Mouse (Mus musculus) cerebellum, adult 18-20 months (tissue): ENCODE data around the gene Cyba.

Experiments used
- DNase-seq, 2 experiments: peaks; one replicate each; pipeline ENCODE4 v3.0.0; 2021

The Cyba gene

DNA sequence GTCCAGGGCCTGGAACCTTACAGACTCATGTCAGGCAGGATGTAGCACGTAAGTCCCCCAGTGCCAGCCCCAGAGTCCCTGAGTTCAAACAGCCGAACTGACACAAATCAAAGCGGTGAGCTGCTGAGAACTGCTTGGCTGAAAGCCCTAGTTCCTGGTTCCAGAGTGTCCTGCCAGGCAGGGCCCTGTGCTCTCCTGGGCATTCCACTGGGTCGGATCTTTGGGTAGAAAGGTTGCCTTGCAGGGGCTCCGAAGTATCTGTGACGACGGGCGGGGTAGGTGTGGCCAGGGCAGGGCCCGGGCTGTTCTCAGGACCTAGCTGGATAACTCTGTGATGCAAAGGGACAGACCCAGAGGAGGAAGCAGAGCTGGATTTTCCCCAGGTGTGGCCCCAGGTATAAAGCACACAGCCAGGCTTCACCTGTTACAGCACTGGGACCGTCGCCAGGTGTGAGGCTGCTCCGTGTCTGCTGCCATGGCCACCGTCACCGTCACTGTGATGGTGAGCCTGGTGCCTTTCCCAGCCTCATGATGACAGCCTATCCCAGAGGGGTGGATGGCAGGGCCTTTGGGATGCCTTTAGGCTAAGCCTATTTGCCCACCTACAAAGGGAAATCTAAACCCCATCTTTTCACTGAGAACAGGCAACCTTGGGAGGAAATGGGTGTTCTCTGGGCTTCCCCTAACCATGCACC is 11.2 kb downstream of the Cyba start, which contains the start of gene Il17c:
Il17c (plus strand) TSS at position 645 of the 695 bp plus-strand sequence.
- no peak for DNase-seq

DNA sequence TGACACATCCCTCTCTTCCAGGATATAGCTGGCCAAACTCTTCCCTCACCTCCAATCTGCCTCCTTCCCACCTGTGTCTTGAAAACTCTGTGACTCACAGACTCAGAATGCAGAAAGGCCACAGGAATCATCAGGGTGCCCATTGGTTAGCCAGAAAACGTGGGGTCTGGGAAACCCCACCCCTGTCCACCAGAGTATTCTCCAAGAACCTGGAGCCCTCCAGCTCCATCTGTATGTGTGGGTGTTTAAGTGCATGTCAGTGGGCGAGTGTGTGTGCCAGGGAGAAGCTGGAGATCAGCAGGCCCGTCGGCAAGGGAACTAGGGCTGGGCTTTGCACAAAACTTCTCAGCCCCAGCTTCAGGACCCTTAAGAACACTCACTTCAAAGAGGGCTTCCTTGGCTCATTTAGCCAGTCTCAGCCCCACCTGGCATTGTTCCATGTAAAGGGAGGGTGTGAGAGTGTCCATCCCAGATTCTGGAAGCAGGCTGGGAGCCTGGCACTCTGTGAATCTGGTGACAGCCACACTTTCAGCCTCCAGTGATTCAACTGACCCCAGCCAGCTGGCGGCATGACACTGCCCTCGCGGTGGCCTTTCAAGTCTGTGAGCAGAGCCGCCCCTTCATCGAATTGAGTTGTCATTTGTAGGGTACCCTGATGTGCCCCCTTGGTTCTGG is 12.7 kb downstream of the Cyba start:
- no peak for DNase-seq

DNA sequence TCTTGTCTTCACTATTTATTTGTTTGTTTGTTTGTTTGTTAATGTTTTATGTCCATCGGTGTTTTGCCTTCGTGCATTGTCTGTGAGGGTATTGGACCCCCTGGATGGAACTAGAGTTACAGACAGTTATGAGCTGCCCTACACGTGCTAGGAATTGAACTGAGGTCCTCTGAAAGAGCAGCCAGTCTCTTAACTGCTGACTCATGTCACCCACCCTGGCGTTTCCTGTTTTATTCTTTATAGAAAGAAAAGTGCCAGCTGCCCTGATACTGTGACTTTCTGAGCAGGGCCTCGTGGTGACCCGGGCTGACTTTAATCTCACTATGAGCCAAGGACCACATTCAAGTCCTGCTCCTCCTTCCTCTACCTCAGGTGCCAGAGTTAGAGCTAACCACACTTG is 17.2 kb downstream of the Cyba start:
- DNase-seq, result no peak

DNA sequence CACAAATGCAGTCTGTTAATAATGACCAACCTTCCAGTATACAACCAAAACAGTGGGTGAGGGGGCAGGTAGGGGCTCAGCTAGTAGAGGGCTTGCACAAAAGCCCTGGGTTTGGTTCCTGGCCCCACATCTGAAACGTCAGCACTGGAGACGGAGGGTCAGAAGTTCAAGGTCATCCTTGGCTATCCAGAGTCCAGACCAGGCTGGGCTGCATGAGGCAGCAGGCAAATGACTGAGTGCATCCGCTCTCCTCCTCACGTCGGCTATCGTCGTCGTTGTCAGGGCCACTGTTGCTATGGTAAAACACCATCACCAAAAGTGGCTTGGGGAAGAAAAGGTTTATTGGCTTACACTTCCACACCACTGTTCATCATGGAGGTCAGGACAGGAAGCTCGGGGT is 18.4 kb downstream of the Cyba start:
- DNase-seq, result no peak

DNA sequence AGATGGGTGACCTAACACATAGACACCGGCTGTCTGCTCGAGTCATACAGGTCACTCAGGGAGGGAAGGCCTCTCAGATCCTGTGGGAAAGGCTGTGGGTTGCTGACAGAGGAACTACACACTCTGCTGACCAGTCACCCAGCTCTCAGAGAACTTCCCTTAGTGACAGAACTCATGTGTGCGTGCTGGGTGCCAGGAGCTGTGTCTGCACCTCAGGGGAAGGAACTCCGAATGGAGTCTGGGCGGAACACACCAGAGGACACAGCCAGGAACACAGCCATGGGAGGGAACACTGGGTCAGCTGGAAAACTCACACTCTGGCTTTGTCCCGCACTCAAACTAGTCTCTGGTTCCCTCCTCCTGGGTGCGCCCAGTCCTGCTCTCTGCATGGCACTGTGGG is 25.1 kb downstream of the Cyba start:
- no peak for DNase-seq

DNA sequence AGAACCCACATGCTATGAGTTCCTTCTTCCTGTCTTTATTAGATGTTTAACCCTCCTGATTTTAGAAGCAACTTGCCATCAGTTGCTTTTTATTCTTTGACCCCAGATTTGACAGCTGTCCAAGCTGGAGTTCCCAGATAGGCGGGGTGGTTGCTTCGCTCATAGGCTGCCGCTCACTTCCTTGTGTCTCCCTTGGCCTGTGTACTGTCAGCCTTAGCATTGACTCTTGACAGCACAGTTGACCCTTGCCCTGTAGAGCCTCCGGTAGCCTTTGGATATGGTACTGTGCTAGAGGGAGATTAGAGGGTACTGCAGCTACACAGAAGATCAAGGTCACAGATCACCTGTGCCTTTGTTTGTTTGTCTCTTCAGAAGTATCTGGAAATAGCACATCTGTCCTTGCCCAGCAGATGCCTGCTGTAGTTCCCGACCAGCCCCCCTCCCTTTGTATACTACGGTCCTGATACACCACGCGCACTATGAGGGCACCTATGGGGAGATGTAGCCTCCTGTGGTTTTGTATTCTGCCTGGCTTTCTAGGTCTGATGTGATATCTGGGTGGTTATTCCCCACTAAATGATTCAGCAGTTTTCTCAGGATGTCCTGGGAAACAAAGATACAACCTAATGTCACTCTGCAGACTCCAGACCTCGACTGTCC is 27.5 kb downstream of the Cyba start:
- no peak for DNase-seq

DNA sequence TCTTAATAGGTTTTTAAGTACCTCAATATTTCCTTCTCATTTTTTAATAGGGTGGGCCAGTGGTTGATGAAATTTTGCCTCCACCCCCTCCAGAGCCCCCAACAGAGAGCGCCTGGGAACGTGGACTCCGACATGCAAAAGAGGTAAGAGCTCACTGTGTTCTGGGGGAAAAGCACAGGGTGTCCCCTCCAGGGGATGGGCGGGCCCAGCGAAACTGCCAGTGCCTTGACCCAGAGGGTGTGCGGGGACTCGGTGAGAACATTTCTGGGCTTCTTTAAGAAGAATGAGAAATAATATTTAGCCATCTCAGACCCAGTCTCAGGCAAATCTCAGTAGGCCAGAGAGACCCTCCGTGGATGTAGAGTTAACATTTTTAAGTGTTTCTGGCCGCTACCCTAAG is 34.5 kb downstream of the Cyba start:
- DNase-seq, result no peak

DNA sequence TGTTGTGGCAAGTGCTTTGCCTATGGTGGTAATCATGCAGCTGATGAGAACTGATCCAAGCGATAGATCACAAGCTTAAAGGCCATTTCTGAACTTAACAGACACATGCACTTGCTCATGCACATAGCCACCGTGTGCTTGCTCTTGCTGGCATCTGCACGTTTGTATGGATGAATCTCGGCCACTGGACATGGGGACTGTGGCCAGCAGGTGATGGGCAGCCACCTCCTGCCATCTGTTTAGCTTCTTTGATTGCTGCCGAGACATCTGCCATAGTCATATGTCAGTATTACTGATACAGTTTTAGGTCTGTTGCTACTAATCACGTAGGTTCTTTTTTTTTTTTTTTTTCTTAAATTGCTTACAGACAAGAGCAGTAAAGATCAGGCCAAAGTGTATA is 37.4 kb downstream of the Cyba start:
- peak; percentile 59 to 67 for DNase-seq

DNA sequence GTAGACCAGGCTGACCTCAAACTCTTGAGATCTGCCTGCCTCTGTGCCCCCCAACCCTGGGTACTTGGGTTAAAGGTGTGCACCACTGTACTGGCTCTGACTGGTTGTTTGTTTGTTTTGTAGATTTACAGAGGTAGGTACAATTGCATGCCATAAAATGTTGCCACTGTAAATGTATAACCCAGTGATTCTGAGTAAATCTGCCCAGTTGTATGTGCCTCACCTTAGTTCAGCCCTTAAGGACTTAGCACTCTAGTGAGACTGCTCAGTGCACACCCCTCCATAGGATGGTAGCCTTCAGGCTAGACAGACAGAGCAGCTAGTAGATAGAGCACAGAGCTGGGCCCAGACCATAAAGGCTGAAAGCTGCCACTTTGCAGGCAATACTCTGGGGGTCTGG is 39.0 kb downstream of the Cyba start:
- no peak for DNase-seq

DNA sequence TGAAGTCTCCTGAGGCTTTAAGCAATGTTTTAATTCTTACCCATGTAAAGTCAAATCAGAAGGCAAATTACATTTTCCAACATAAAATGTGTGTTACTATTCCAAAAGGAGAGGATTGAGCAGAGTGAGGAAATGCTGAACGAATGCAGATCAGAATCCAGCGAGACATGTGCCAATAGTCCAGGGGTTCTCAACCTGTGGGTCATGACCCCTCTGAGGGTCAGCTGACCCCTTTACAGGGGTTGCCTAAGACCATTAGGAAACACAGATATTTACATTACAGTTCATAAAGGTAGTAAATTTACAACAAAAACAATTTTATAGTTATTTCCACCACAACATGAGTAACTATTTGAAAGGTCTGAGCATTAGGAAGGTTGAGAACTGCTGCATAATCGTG is 42.0 kb downstream of the Cyba start:
- DNase-seq, result no peak

DNA sequence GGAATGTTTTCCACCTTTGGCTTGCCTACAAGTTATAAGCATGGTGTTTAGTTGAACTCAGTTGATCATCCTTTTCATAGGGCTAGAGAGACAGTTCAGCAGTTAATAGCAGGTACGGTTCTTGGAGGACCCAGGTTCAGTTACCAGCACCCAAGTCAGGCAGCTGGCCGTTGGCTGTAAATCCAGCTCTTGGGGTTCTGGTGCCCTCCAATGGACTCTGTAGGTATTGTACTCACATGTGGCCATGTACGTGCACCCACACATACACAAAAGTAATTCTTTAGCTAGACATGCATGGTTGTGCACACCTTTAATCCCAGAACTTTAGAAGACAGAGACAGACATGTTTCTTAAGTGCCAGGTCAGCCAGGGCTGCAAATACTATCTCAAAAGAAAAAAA is 43.4 kb downstream of the Cyba start:
- DNase-seq, result no peak

DNA sequence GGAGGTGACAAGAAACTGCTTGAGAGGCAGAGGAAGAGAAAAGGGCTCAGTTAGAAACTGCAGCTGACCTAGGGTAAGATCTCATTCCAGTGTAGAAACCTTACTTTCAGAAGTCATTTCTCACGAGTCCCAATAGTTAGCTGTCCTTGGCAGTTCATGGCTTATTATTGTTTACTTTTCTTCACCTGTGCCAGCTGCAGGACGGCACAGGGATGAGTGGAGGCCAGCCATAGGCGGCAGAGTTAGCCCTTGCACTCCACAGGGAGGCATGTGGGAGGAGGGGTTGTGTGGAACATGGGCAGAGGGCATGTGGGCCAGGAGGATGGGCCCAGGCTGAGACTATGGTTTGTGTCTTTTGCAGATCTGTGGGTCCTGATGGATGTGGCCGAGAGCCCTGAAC is 49.7 kb downstream of the Cyba start:
- DNase-seq, result no peak

DNA sequence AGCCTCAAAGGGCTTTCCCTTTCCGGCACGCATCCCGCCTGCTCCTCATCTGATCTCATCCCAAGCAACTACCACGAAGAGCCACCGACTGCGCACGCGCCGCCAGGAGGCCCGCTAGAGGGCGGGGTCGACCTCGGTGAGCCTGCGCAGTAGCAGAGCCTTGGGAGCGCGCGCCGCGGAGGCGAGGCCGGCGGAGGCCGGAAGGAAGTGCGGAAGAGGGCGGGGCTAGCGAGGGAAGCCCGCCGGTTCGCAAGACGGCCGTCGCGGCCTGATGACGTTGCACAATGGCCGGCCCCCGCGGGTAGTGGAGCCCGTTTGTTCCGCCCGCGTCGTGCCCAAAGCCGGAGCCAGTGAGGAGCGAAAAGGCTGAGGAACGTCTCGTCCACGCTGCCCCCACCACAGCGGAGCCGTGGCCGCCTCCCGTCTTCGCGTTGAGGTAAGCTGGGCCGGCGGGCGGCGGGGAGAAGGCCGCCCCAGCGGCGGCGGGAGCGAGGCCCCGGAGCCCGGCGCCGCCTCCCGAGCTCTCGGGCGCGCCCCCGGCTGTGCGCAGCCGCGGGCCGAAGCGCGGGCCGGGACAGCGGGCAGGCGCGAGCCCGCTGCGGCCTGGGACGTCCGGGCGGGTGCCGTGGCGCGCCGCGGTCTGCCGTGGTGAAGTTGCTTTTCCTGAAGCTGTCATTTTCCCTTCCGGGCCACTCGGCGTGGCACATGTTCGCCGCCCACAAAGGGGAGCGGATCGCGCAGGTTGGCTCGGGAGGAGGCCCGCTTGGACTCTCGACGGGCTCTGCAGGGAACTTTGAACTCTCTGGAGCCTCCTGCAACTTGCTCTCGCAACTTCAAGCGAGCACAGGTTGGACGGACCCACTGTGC is 56.1 kb downstream of the Cyba start, which contains the start of gene Zc3h18:
Zc3h18 (plus strand) TSS at position 245 of the 867 bp plus-strand sequence.
- peak; percentile 99 to 100 for DNase-seq

DNA sequence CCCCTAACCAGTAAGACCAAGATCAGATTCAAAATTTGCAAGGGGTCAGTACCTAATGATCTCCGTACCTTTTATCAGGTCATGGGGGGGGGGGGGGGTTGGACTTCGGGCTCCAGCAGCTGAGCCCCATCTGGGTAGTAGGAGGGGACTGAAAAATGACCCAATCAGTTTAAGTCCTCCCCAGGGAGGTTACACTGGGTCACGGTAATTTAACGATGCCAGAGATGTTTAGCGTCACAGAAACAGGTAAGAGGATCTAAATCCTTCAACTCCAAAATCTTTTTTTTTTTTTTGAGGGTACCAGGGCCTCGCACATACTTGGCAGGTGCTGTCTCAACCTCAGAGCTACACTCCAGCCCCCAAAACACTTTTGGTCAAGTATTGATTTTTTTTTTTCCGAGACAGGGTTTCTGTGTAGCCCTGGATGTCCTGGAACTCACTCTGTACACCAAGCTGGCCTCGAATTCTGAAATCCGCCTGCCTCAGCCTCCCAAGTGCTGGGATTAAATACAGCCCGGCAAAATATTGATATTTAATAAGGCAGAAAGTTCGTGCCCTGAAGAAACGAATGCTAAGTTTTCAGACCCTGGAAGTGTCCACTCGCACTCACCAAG is 56.9 kb downstream of the Cyba start:
- DNase-seq, result no peak

DNA sequence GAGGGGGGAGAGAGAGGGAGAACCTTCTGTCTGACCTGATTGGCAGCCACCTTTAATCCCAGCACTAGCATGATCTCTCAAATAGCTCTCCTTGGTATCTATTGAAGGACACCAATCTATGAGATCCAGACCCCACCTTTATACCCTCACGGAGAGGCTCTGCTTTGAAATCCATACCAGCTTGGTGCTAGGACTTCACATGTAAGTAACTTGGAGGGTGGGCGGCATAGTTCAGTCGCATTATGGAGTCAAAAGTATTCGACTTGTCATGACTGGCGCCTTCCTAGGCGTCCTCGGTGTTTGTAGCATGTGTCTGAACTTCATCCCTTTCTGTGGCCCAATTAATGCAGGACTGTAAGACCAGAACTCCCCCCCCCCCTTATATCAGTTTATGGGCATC is 57.4 kb downstream of the Cyba start:
- DNase-seq, result no peak
